Mouse (Mus musculus) brain, embryonic 14.5 days (tissue): Measurements from ENCODE around the gene Ccl5.

Experiments
- CTCF ChIP-seq: fragments of 200-500 bp; IDR thresholded peaks from 2 replicates; pipeline ENCODE4 v1.5.1; 2012; ENCODE audit warnings: inconsistent platforms, mild to moderate bottlenecking, moderate library complexity, borderline replicate concordance; ENCODE audit not compliant: insufficient read depth, insufficient read length; ENCODE audit errors: extremely low read depth
- POLR2A ChIP-seq: fragments of 200-500 bp; IDR thresholded peaks from 2 replicates; pipeline ENCODE4 v1.6.1; 2012; ENCODE audit warnings: mild to moderate bottlenecking, inconsistent platforms, borderline replicate concordance; ENCODE audit not compliant: poor library complexity, insufficient read depth, insufficient read length, severe bottlenecking; ENCODE audit errors: extremely low read depth

- TF ChIP-seq POLR2A: no peak
- TF ChIP-seq CTCF: no peak
These were observed 3.8 kb upstream of the Ccl5 start for GRCm38 (mm10) chr11:83534143-83534542.
